Mouse (Mus musculus) myocyte (in vitro differentiated cells): ENCODE measurements around the gene Dennd1a. TPM values are rescaled to one million over a fixed set of nuclear protein-coding genes. Genes with fewer than 3 reads are reported as not detected.

Source experiments
- H3K27me3 ChIP-seq: one replicate; pipeline ENCODE4 v1.6.1; 2011; ENCODE audit not compliant: control insufficient read depth, insufficient read depth, insufficient read length
- H3K36me3 ChIP-seq: one replicate; pipeline ENCODE4 v1.6.1; 2011; ENCODE audit not compliant: control insufficient read depth, insufficient read depth
- H3K4me2 ChIP-seq: one replicate; pipeline ENCODE4 v1.6.1; 2011; ENCODE audit warnings: low read depth, control low read depth
- H3K4me3 ChIP-seq: one replicate; pipeline ENCODE4 v1.5.1; 2011; ENCODE audit warnings: mild to moderate bottlenecking, control low read depth, moderate library complexity
- H3K79me2 ChIP-seq: one replicate; pipeline ENCODE4 v1.6.1; 2011; ENCODE audit not compliant: control insufficient read depth, insufficient read depth
- H3ac ChIP-seq: one replicate; pipeline ENCODE4 v1.6.1; 2011; ENCODE audit not compliant: control insufficient read depth, insufficient read length
- CEBPB ChIP-seq: IDR thresholded peaks from 2 replicates; pipeline ENCODE4 v1.6.1; 2011; ENCODE audit warnings: mild to moderate bottlenecking, moderate library complexity; ENCODE audit not compliant: poor library complexity, insufficient read depth, severe bottlenecking
- E2F4 ChIP-seq: IDR thresholded peaks from one replicate; pipeline ENCODE4 v1.6.1; 2011; ENCODE audit warnings: mild to moderate bottlenecking, control low read depth, moderate library complexity; ENCODE audit not compliant: insufficient read depth
- MAX ChIP-seq: IDR thresholded peaks from one replicate; pipeline ENCODE4 v1.6.1; 2011; ENCODE audit warnings: low read depth, mild to moderate bottlenecking, control low read depth
- MYOD1 ChIP-seq, 3 experiments: IDR thresholded peaks; one replicate each; pipeline ENCODE4 v1.6.1; 2011; ENCODE audit warnings: control low read depth in 2 of 3, low read depth in 2 of 3, mild to moderate bottlenecking in 2 of 3, moderate library complexity in 1 of 3; ENCODE audit not compliant: insufficient read length in 2 of 3, control insufficient read depth in 1 of 3
- MYOG ChIP-seq, 3 experiments: IDR thresholded peaks; one replicate each; pipeline ENCODE4 v1.6.1; 2011; ENCODE audit warnings: control low read depth in 2 of 3, low read depth in 2 of 3, mild to moderate bottlenecking in 2 of 3; ENCODE audit not compliant: insufficient read length in 2 of 3, control insufficient read depth in 1 of 3, insufficient read depth in 1 of 3
- POLR2A ChIP-seq: IDR thresholded peaks from one replicate; pipeline ENCODE4 v1.6.1; 2011; ENCODE audit warnings: low read depth, mild to moderate bottlenecking, control low read depth, moderate library complexity; ENCODE audit not compliant: insufficient read length
- POLR2AphosphoS2 ChIP-seq: IDR thresholded peaks from one replicate; pipeline ENCODE4 v1.6.1; 2011; ENCODE audit warnings: low read depth, control low read depth; ENCODE audit not compliant: insufficient read length
- REST ChIP-seq: IDR thresholded peaks from one replicate; pipeline ENCODE4 v1.6.1; 2011; ENCODE audit warnings: mild to moderate bottlenecking, control low read depth, moderate library complexity; ENCODE audit not compliant: insufficient read depth, insufficient read length
- SRF ChIP-seq: IDR thresholded peaks from one replicate; pipeline ENCODE4 v1.6.1; 2011; ENCODE audit warnings: low read depth; ENCODE audit not compliant: control insufficient read depth, insufficient read length
- TCF12 ChIP-seq: IDR thresholded peaks from one replicate; pipeline ENCODE4 v1.6.1; 2011; ENCODE audit warnings: mild to moderate bottlenecking, control low read depth; ENCODE audit not compliant: poor library complexity, insufficient read depth, severe bottlenecking
- TCF3 ChIP-seq: IDR thresholded peaks from one replicate; pipeline ENCODE4 v1.6.1; 2011; ENCODE audit warnings: low read depth, control low read depth; ENCODE audit not compliant: insufficient read length
- USF1 ChIP-seq: IDR thresholded peaks from one replicate; pipeline ENCODE4 v1.6.1; 2011; ENCODE audit warnings: low read depth, mild to moderate bottlenecking, control low read depth, moderate library complexity
- polyA plus RNA-seq: library from polyadenylated mRNA; unstranded; fragments of >200 nt; fragmentation: generic; extraction: Trizol; gene quantifications from one replicate; pipeline ENCODE4 v1.2.1, GENCODE M21; 2012; ENCODE audit warnings: missing spikeins

The Dennd1a gene
- polyA plus RNA-seq, 1 experiment, result 11.3 TPM

GRCm38 (mm10) chr2:37925413-37926132 lies 361.6 kb downstream of the Dennd1a start:
- H3K36me3 ChIP-seq, result no peaks in the 10 kb centered on the region
- TF ChIP-seq USF1, result no peak
- no peak for TF ChIP-seq REST
- TF ChIP-seq MYOG (IDR thresholded peaks at IDR 0.05; ENCODE audit: control insufficient read depth in 1 of 3, insufficient read depth in 1 of 3, insufficient read length in 2 of 3, low read depth in 2 of 3), result no peak
- TF ChIP-seq E2F4, result no peak
- no peak for TF ChIP-seq TCF3
- no peak for TF ChIP-seq MYOD1 (IDR thresholded peaks at IDR 0.05; ENCODE audit: control insufficient read depth in 1 of 3, insufficient read length in 2 of 3, low read depth in 2 of 3)
- TF ChIP-seq CEBPB, result no peak
- TF ChIP-seq POLR2A, result no peak
- no peak for TF ChIP-seq SRF
- TF ChIP-seq POLR2AphosphoS2, result no peak
- no peak for TF ChIP-seq MAX

DNA sequence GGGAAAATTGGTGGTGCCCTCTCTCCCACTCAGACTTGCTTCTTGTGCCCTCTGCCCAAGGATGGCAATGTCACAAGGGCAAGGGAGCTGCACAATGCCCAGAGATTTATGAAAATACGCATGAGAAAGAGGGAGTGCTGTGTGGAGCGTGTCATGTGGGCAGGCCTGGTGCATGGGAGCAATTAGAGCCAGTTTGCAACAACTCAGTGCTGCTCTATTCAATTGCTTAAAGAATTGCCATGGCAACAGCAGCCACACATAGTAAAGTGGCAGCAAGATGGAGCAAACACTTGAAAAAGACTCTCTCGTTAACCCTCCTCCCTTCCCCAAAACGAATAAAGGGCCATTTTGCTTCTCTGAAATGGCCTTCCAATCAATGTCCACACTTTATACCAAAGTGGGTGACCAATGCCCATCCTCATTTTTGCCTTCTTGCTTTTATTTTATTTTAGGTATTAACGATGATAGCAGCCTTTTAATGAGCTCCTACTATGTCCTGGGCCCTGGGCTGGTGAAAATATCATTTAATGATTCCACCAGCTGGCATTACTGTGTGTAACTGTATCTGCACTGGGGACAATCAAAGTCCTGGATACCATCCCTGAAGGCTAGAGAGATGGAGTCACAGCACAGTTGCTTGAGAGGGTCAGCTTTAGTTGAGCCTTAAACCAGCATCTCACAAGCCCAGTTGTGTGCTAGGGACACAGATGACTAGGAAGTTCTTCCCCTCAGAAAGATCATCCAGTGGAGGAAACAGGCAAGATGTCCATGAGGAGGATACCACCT lies 378.3 kb downstream of the Dennd1a start:
- H3K4me2 ChIP-seq, result no peak overlapping the region
- H3K27me3 ChIP-seq, result no peaks in the 10 kb centered on the region
- no peak overlapping the region for H3ac ChIP-seq
- no peak overlapping the region for H3K4me3 ChIP-seq
- TF ChIP-seq MAX, result no peak
- no peak for TF ChIP-seq USF1
- TF ChIP-seq POLR2AphosphoS2, result no peak
- H3K36me3 ChIP-seq, result no peaks in the 10 kb centered on the region
- no peaks in the 10 kb centered on the region for H3K79me2 ChIP-seq

More at GRCm38 (mm10) chr2:37925413-37926132, 361.6 kb downstream of the Dennd1a start:
- Histone ChIP-seq H3K79me2 (no peaks in the 10 kb centered on the region), H3ac (no peak overlapping the region), H3K4me3 (no peak overlapping the region), H3K27me3 (no peaks in the 10 kb centered on the region), H3K4me2 (no peak overlapping the region)

DNA sequence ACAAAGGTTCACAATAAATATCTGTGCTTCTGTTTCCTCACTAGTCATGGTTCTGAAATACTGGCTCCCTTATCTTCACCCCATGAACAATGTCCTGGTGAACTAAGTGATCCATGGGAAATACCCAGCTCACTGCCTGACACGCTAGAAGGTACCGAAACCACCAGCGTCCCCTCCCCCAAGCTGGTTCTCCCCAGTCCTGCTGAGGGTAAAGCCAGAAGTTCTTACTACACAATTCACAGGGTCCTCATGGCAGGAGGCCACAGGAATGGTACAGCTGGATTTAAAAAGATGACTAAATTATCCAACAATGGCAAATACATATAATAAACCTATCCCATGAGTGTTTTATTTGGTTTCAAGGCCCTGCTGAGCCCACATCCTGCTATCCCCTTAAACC lies 378.9 kb downstream of the Dennd1a start:
- Histone ChIP-seq H3K4me2 (no peak overlapping the region), H3ac (no peak overlapping the region), H3K27me3 (no peaks in the 10 kb centered on the region), H3K4me3 (no peak overlapping the region), H3K36me3 (no peaks in the 10 kb centered on the region), H3K79me2 (no peaks in the 10 kb centered on the region)
- TF ChIP-seq CEBPB, result no peak
- no peak for TF ChIP-seq MYOD1 (IDR thresholded peaks at IDR 0.05; ENCODE audit: control insufficient read depth in 1 of 3, insufficient read length in 2 of 3, low read depth in 2 of 3)
- TF ChIP-seq POLR2AphosphoS2, result no peak
- TF ChIP-seq USF1, result no peak
- no peak for TF ChIP-seq E2F4
- TF ChIP-seq SRF, result no peak
- TF ChIP-seq POLR2A, result no peak
- no peak for TF ChIP-seq MYOG (IDR thresholded peaks at IDR 0.05; ENCODE audit: control insufficient read depth in 1 of 3, insufficient read depth in 1 of 3, insufficient read length in 2 of 3, low read depth in 2 of 3)
- TF ChIP-seq REST, result no peak
- TF ChIP-seq TCF3, result no peak
- no peak for TF ChIP-seq MAX
- no peak for TF ChIP-seq TCF12

DNA sequence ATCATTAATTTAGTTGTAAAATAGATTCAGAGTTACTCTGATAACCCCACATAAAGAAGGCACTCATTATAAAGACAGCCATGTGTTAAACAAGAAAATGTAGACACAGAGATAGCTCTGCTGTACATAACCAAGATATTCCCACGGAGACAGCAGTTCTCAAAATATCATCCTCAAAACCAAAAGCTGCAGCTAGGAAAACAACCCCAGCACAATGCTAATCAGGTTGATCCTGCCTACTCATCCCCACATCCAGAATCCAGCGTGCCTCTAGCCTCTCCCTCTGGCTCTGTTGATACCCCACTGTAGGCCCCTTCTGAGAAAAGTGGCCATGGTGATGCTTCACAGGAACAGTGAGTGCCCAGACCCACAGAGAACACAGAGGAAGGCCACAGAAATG lies 380.9 kb downstream of the Dennd1a start:
- Histone ChIP-seq H3ac (no peak overlapping the region), H3K4me3 (no peak overlapping the region), H3K4me2 (no peak overlapping the region), H3K36me3 (no peaks in the 10 kb centered on the region), H3K79me2 (no peaks in the 10 kb centered on the region), H3K27me3 (no peaks in the 10 kb centered on the region)
- no peak for TF ChIP-seq E2F4
- no peak for TF ChIP-seq SRF
- no peak for TF ChIP-seq CEBPB
- no peak for TF ChIP-seq POLR2AphosphoS2
- no peak for TF ChIP-seq TCF3

GRCm38 (mm10) chr2:37903286-37903685 lies 383.9 kb downstream of the Dennd1a start:
- Histone ChIP-seq H3K4me2 (no peak overlapping the region), H3ac (no peak overlapping the region), H3K79me2 (no peaks in the 10 kb centered on the region), H3K36me3 (no peaks in the 10 kb centered on the region), H3K27me3 (no peaks in the 10 kb centered on the region), H3K4me3 (no peak overlapping the region)
- TF ChIP-seq TCF3, result no peak
- TF ChIP-seq USF1, result no peak
- TF ChIP-seq CEBPB, result no peak
- TF ChIP-seq SRF, result no peak
- TF ChIP-seq TCF12, result no peak
- TF ChIP-seq POLR2A, result no peak
- TF ChIP-seq MAX, result no peak
